Mouse (Mus musculus) stomach, postnatal 0 days (tissue): ENCODE measurements around the gene Krt34.

ENCODE experiments used
- CTCF ChIP-seq: IDR thresholded peaks from 2 replicates; pipeline ENCODE4 v1.5.1; 2016; ENCODE audit warnings: antibody characterized with exemption, low read depth, mild to moderate bottlenecking, moderate library complexity
- EP300 ChIP-seq: optimal IDR thresholded peaks from 2 replicates; pipeline ENCODE3; 2016; ENCODE audit warnings: antibody characterized with exemption

DNA sequence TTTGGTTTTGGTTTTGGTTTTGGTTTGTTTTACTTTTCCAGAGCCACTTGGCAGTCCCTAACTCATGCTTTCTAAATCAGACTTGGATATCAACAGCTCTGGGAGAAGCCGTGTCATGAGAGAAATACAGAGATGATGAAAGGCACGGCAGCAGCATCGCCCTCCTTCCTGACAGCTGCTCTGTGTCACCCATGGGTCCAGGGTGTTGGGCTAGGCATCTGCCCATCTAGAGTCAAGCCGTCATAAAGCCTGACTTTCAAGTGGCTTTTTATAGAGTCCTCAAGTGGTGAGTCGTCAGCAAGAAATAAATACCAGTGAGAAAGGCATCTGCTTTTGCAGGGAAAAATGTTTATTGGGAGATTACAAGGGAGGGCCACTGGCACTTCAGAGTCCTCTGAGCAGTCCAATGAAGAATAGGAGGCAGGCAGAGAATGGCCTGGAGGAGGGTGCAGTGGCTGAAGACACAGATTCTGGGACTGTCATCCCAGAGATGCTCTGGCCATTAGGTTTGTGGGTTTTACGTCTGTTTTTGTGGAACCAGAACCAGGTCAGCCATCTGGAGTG lies 5.0 kb upstream of the Krt34 start:
- TF ChIP-seq EP300 (no peak), CTCF (no peak)
